Mouse (Mus musculus): Measurements from ENCODE around the gene Rps19bp1.

The Rps19bp1 gene

DNA sequence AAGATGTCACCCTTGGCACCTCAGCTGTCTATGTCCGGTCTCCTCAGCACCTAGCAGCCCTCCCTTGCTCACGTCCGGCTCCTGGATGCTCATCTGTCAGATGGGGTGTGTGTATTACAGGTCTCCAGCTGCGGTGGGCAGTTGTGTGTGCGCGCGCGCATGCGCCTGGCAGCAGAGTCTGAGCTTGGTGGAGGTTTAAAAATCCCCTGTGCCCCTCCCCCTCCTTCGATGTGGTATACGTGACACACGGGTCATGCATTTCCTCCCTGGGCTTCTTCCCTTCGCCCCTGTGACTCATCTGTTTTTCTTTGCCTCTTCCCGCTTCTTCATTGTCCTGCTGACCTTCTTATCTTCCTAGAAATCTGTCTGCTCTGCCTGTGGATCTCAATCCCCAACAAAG lies 44.9 kb downstream of the Rps19bp1 start:
- DNase-seq (ENCODE audit: low read depth): peak; percentile 96

DNA sequence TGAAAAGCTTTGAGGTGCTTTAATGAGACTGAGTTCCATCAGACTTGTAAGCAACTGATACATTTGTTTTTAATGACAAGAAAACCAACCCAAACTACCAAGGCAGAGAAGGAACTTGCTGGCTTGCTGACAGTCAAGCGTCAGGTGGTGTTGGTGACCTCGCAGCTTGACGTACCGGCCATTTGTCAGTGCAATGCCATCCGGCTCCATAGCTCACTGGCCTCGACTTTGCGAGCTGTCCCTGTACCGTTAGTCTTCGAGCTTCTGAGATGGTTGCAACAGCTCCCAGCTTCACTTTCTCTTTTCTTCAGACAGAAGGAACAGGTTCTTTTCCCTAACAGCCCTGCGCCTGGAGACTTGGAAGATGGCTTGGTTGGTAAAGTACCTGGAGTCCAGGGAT lies 46.6 kb downstream of the Rps19bp1 start:
- DNase-seq (ENCODE audit: low read depth): no peak

DNA sequence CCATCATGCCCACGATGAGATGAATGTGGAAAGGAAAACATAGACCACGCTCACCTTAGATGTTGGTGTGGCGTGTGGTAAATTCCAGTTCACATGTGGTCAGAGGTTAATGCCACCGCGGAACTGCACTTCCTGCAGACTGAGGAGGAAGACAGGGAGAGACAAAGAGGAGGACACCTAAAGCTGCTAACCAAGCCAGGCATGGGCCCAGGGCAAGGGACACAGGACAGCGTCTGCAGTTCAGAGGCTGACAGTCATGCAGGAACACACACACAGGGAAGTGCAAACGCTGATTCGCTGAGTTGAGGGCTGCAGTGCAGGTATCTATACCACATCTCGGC lies 47.7 kb downstream of the Rps19bp1 start:
- DNase-seq (ENCODE audit: low read depth): no peak

DNA sequence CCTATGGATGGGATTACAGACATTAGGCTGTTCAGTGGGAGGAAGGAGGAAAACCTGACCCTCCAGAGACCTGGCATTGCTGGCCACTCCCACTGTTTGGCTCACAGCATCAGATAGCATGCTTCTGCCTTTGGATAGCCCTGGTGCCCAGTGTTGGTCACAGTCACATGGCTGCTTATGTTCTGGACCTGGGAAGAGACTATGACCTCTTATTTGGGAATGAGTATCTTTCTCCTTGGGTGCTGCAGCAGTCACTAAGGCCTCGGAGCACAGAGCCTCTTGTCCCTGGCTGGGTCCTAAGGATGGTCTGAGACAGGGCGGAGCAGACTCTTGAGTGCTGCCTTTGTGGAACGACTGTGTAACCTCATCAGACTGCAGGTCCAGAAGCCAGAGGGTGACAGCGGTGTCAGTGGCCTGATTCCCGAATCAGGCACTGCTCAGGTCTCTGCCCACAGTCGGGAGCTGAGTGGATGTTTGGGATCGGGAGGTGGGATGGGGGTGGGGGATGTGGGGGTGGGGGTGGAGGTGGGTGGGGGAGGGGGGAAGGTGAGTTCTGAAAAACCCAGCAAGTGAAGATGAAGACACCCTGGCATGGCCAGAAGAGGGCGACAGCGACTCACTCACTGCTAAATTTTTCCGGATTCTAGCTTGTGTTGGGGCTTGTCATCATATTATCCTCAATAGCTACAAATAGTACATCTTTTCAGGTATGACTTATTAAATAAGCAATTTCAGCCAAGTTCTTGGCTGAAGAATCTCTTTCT lies 48.2 kb downstream of the Rps19bp1 start:
- peak; percentile 82 for DNase-seq (ENCODE audit: low read depth)

DNA sequence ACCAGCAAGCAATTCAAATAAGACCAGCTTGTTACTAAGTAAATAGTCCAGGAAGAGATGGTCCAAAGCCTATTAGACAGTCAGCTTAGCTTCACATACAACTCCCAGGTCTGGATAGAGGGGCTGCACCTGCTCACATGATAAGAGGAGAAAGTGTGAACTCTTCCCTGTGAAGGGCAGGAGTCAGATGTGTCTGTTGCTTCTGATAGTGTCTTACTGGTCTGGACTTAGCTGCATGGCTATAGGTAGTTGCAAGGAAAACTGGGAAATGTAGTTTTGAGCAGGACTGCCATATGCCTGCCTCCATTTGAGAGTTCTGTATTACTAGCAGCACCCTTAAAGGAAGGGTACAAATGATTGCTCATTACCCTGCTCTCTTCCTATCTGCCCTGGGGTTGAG lies 50.4 kb downstream of the Rps19bp1 start:
- DNase-seq (ENCODE audit: low read depth): no peak
